In genomic region chr12:108702185-108702584, GRCm38 (mm10) we compare ENCODE assay signal across 9 mouse cellular contexts. TPM values are rescaled to one million over a fixed set of nuclear protein-coding genes. Genes with fewer than 3 reads are reported as not detected.
DNase-seq lines count a peak whose midpoint lies in the region; ATAC-seq and TF ChIP-seq lines count a peak whose summit lies in the region.
"Had no signal": no experiment of that assay in that cellular context is flagged by ENCODE, and none has a peak within 500 bp of the region (broad histone marks: within the 10 kb centered on the region; RNA-seq: fewer than 3 reads in every experiment).

Gene Degs2 (minus strand): TSS chr12:108702315.

- no peak within 1 kb of the TSS for H3K27ac ChIP-seq in heart, embryonic 12.5 days (ENCODE audit: poor library complexity, severe bottlenecking)
- no peak within 1 kb of the TSS for H3K27ac ChIP-seq in forebrain, embryonic 11.5 days (ENCODE audit: low read depth, low read length)
- no peak within 1 kb of the TSS for H3K27ac ChIP-seq in kidney, postnatal 0 days

- peak; percentile 54 for TF ChIP-seq CTCF in kidney, postnatal 0 days (IDR thresholded peaks at IDR 0.05; ENCODE audit: low read depth)

- H3K9me3 ChIP-seq in heart, embryonic 12.5 days (replicated peaks): no peaks in the 10 kb centered on the region
- H3K9me3 ChIP-seq in forebrain, embryonic 11.5 days (ENCODE audit: control insufficient read depth, low read length): no peaks in the 10 kb centered on the region
- no peaks in the 10 kb centered on the region for H3K9me3 ChIP-seq in kidney, postnatal 0 days (replicated peaks; ENCODE audit: low read length)

- H3K4me1 ChIP-seq in heart, embryonic 12.5 days (replicated peaks): peaks cover 28% of the 10 kb centered on the region
- H3K4me1 ChIP-seq in forebrain, embryonic 11.5 days (replicated peaks; ENCODE audit: control insufficient read depth, insufficient read depth, low read length): 0 out of 2 replicates have a peak, but pooled peaks cover 7% of the 10 kb centered on the region
- H3K4me1 ChIP-seq in kidney, postnatal 0 days (replicated peaks; ENCODE audit: insufficient read depth, low read length): 0 out of 2 replicates have a peak, but pooled peaks cover 9% of the 10 kb centered on the region

- 0 out of 2 replicates have a peak, but pooled peaks have one; percentile 19 for ATAC-seq in heart, embryonic 12.5 days (ENCODE audit: insufficient number of reproducible peaks, low FRiP score)
- ATAC-seq in forebrain, embryonic 11.5 days (replicated peaks; ENCODE audit: low FRiP score): no peak
- peak; percentile 69 for ATAC-seq in kidney, postnatal 0 days (replicated peaks; ENCODE audit: low FRiP score, low read depth)

- H3K36me3 ChIP-seq in heart, embryonic 12.5 days: no peaks in the 10 kb centered on the region
- no peaks in the 10 kb centered on the region for H3K36me3 ChIP-seq in forebrain, embryonic 11.5 days (ENCODE audit: control insufficient read depth, insufficient read depth, low read length)
- H3K36me3 ChIP-seq in kidney, postnatal 0 days (ENCODE audit: insufficient read depth, low read length): no peaks in the 10 kb centered on the region

- WGBS in heart, embryonic 12.5 days: 2% methylated on average over 32 of the region's 32 CpGs
- WGBS in forebrain, embryonic 11.5 days: 2% methylated on average over 32 of the region's 32 CpGs
- WGBS in kidney, postnatal 0 days: 1% methylated on average over 32 of the region's 32 CpGs

- no peak for DNase-seq in heart, postnatal 10 days
- no peak for DNase-seq in forebrain, embryonic 11.5 days (ENCODE audit: low spot score)
- DNase-seq in kidney, postnatal 0 days (ENCODE audit: low spot score): peak; percentile 48
- DNase-seq in lung, postnatal 4 days: peak; percentile 46 to 71
- peak; percentile 70 to 74 for DNase-seq in urinary bladder, postnatal 36 days (ENCODE audit: low spot score in 2 of 2)
- no peak for DNase-seq in right cerebral cortex, postnatal 25 days
- no peak for DNase-seq in layer of hippocampus, adult 11-12 months (ENCODE audit: low spot score)

- intact Hi-C loops in heart, postnatal 10 days (cut with DNase I): no loop called here

- H3K4me3 ChIP-seq in heart, embryonic 12.5 days: peak within 1 kb of the TSS; percentile 35
- peak within 1 kb of the TSS; percentile 14; the same call in 1 of the 2 replicates for H3K4me3 ChIP-seq in forebrain, embryonic 11.5 days (ENCODE audit: low read depth, low read length)
- H3K4me3 ChIP-seq in kidney, postnatal 0 days (replicated peaks; ENCODE audit: low read depth, low read length): peak within 1 kb of the TSS; percentile 22

- H3K4me2 ChIP-seq in heart, embryonic 12.5 days: peak within 1 kb of the TSS; percentile 63
- H3K4me2 ChIP-seq in forebrain, embryonic 11.5 days (ENCODE audit: low read depth, low read length, severe bottlenecking): peak within 1 kb of the TSS; percentile 44
- peak within 1 kb of the TSS; percentile 56 for H3K4me2 ChIP-seq in kidney, postnatal 0 days (ENCODE audit: low read length)

- H3K9ac ChIP-seq in heart, embryonic 12.5 days: no peak within 1 kb of the TSS
- no peak within 1 kb of the TSS for H3K9ac ChIP-seq in forebrain, embryonic 11.5 days (ENCODE audit: low read length)
- 0 out of 2 replicates have a peak within 1 kb of the TSS, but pooled peaks have one; percentile 5 for H3K9ac ChIP-seq in kidney, postnatal 0 days (ENCODE audit: low read depth, low read length)

- H3K27me3 ChIP-seq in heart, embryonic 12.5 days (replicated peaks): peaks cover 51% of the 10 kb centered on the region
- H3K27me3 ChIP-seq in forebrain, embryonic 11.5 days (ENCODE audit: control insufficient read depth, insufficient read depth, low read length): peaks cover 20% of the 10 kb centered on the region
- peaks cover 17% of the 10 kb centered on the region for H3K27me3 ChIP-seq in kidney, postnatal 0 days (ENCODE audit: insufficient read depth, low read length)

RNA-seq across cellular contexts. Expression of gene Degs2, which starts in this region (rescaled TPM):
- 0.64 and 1.0 TPM in 2 replicates for polyA plus RNA-seq in heart, embryonic 12.5 days (2016; fragmentation: Nextera tagmentation; extraction: Ambion mirVana)
- under 1 TPM; 0.26 to 0.32 TPM for total RNA-seq in heart, postnatal 10 days (2021)
- 1.8 and 2.5 TPM in 2 replicates for polyA plus RNA-seq in forebrain, embryonic 11.5 days (2014; fragmentation: Nextera tagmentation; extraction: Ambion mirVana)
- 19.0 and 21.5 TPM in 2 replicates for polyA plus RNA-seq in kidney, postnatal 0 days (2015; fragmentation: Nextera tagmentation; extraction: Ambion mirVana)
- total RNA-seq: hematopoietic stem cell, adult 5-6 weeks had no signal

Comparison
In these comparisons a context has a peak if more than half of its experiments do, and no peak if none do; other contexts are left out.
1. DNase-seq: peak in kidney, postnatal 0 days (single experiment), lung, postnatal 4 days (2 of 2) and urinary bladder, postnatal 36 days (2 of 2); none in heart, postnatal 10 days (0 of 2), forebrain, embryonic 11.5 days (single experiment), right cerebral cortex, postnatal 25 days (single experiment) and layer of hippocampus, adult 11-12 months (single experiment).
2. Peak in every context shown above with its lines, with median percentiles within 50 percentile points of each other: H3K4me2 ChIP-seq and H3K4me3 ChIP-seq.